Mouse (Mus musculus) small intestine, adult 2 months (tissue): Measurements from ENCODE around the gene Asic1. TPM values are rescaled to one million over a fixed set of nuclear protein-coding genes. Genes with fewer than 3 reads are reported as not detected.
"Not testable (repeated sequence)": the region's sequence is repeated elsewhere in the genome, so short reads cannot be mapped to it uniquely, and the experiment has no call there.

Source experiments
- H3K27ac ChIP-seq: fragments of 200-500 bp; 2 replicates; pipeline ENCODE4 v1.5.1; 2012; ENCODE audit warnings: low read depth, low read length, control low read depth, inconsistent platforms; ENCODE audit not compliant: insufficient read depth
- H3K27me3 ChIP-seq: fragments of 200-500 bp; 2 replicates; pipeline ENCODE4 v1.6.1; 2012; ENCODE audit warnings: mild to moderate bottlenecking, moderate library complexity, low read length, inconsistent platforms; ENCODE audit not compliant: control insufficient read depth, insufficient read depth
- H3K36me3 ChIP-seq: fragments of 200-500 bp; 2 replicates; pipeline ENCODE4 v1.6.1; 2012; ENCODE audit warnings: mild to moderate bottlenecking, low read length, control low read depth, inconsistent platforms; ENCODE audit not compliant: control insufficient read depth, insufficient read depth
- H3K4me1 ChIP-seq: fragments of 200-500 bp; 2 replicates; pipeline ENCODE4 v1.6.1; 2012; ENCODE audit warnings: low read length, inconsistent platforms, mixed read lengths; ENCODE audit not compliant: control insufficient read depth, insufficient read depth, insufficient read length
- H3K4me3 ChIP-seq: fragments of 200-500 bp; 2 replicates; pipeline ENCODE4 v1.5.1; 2012; ENCODE audit warnings: low read depth, mild to moderate bottlenecking, control low read depth, inconsistent platforms, low read length, moderate library complexity
- CTCF ChIP-seq: fragments of 200-500 bp; IDR thresholded peaks from 2 replicates; pipeline ENCODE4 v1.5.1; 2012; ENCODE audit warnings: low read depth, mild to moderate bottlenecking, control low read depth, inconsistent platforms, low read length, moderate library complexity, mixed read lengths; ENCODE audit not compliant: insufficient replicate concordance, insufficient read length; ENCODE audit errors: extremely low read depth
- POLR2A ChIP-seq: fragments of 200-500 bp; IDR thresholded peaks from 2 replicates; pipeline ENCODE4 v1.6.1; 2012; ENCODE audit warnings: low read depth, mild to moderate bottlenecking, control low read depth, inconsistent platforms, low read length, moderate library complexity
- WGBS: fragments of 180-500 bp; shearing (Covaris S2); methylation state at CpG from one replicate; pipeline ENCODE4 v1.1.7; 2018; 5-methylcytosine and 5-hydroxymethylcytosine counted together
- polyA plus RNA-seq: library from polyadenylated mRNA; depleted of rRNA; stranded (reverse); fragments of >200 nt; gene quantifications from 2 replicates; pipeline ENCODE4 v1.2.3, GENCODE M21; 2012

The Asic1 gene
- polyA plus RNA-seq, 1 experiment, result 0.70 TPM

DNA sequence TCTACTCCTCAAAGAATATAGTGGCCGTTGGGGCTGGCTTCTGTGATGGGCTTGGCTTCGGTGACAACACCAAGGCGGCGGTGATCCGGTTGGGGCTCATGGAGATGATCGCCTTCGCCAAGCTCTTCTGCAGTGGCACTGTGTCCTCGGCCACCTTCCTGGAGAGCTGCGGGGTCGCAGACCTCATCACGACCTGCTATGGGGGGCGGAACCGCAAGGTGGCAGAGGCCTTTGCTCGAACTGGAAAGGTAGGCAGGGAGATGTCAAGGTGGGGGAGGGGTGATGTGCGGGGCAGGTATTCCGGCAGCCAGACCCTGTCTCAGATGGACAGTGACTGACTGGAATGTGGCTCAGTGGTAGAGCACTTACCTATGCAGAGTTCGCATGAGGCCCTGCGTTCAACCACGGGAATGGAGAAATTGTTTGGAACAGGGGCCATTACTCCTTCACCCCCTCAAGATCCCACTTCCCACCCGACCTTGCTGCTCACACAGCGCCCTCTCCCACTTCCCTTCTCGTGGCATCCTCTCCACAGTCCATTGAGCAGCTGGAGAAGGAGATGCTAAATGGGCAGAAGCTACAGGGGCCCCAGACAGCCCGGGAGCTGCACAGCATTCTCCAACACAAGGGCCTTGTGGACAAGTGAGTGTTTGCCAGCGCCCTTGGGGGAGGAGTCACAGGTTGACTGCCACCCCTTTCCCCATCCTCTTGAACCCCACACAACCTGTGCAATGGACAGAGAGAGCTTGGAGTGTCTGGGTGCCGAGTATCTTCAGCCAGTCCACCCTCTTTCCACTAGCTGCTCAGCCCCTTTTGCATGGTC, 52.0 kb downstream of the Asic1 start:
- TF ChIP-seq CTCF, result no peak
- no peak for TF ChIP-seq POLR2A
- no peak overlapping the region for H3K27ac ChIP-seq
- WGBS, result 89% methylated on average over 25 of the region's 25 CpGs
- H3K4me3 ChIP-seq, result no peak overlapping the region
- H3K27me3 ChIP-seq, result no peaks in the 10 kb centered on the region
- peaks cover 36% of the 10 kb centered on the region for H3K36me3 ChIP-seq
- H3K4me1 ChIP-seq, result peaks cover 32% of the 10 kb centered on the region

DNA sequence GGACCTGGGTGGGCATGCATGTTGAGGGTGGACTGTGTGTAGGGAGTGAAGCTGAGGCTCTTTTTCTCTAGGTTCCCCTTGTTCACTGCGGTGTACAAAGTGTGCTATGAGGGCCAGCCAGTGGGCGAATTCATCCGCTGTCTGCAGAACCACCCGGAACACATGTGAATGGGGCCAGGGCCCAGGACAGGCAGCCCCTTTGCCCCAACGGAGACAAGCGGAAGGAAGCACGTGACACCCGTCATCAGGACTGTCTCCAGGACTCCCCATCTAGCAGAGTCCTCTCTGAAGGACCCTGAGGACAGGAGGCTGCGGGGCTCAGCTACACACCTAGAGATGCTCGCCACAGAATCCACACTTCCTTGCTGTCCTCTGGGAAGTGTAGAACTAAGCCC, 52.9 kb downstream of the Asic1 start:
- peak overlapping the region; percentile 95 for H3K27ac ChIP-seq
- no peak for TF ChIP-seq CTCF
- TF ChIP-seq POLR2A, result no peak
- H3K4me1 ChIP-seq, result peaks cover 32% of the 10 kb centered on the region
- peak overlapping the region; percentile 3; the same call in 1 of the 2 replicates for H3K4me3 ChIP-seq
- H3K36me3 ChIP-seq, result peaks cover 44% of the 10 kb centered on the region
- no peaks in the 10 kb centered on the region for H3K27me3 ChIP-seq
- 74% methylated on average over 10 of the region's 10 CpGs for WGBS

- H3K4me3 ChIP-seq, result peak overlapping the region; percentile 23; the same call in 1 of the 2 replicates
- H3K4me1 ChIP-seq, result peaks cover 31% of the 10 kb centered on the region
- 15% methylated on average over 11 of the region's 11 CpGs for WGBS
- peaks cover 48% of the 10 kb centered on the region for H3K36me3 ChIP-seq
- peak overlapping the region; percentile 95 for H3K27ac ChIP-seq
- TF ChIP-seq POLR2A, result no peak
- no peak for TF ChIP-seq CTCF
- H3K27me3 ChIP-seq, result no peaks in the 10 kb centered on the region
These were observed 53.5 kb downstream of the Asic1 start for GRCm38 (mm10) chr15:99723515-99724291.

DNA sequence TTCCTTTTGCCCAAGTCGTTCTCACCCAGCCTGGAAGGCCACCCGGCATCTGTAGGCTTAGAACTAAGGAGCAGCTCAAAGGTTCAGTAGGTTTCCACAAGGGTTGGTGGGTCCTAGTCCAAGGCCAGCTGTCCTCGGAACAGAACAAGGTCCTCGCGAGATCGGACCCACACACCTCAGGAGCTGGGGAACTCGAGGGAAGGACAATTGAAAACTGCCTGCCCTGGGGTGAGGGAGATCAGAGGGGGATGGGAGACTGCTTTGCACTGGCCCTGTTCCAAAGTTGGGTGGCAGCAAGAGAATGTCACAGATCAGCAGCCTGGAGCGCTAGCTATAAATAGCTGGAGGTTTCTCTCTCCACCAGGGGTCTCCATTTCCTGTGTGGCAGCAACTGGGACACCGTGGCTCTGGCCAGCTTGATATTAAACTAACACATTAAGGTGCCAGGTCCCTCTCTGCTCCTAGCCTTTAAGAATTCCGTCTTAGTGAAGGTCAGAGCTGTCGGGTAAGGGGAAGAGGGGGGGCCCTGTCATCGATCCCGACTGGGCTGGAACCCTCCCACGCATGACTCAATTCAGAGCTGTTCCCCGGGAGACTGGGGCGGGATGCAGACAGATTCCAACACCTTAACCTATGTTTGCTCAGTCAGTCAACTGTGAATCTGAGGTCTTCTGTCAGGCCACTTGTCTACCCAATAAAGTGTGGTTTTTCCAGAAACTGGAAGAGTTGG, 54.3 kb downstream of the Asic1 start:
- H3K4me3 ChIP-seq, result peak overlapping the region; percentile 23

GRCm38 (mm10) chr15:99725341-99726155, 55.4 kb downstream of the Asic1 start, which contains the start of gene Cox14:
Cox14 (plus strand) TSS chr15:99725618.
- Histone ChIP-seq H3K36me3 (peaks cover 49% of the 10 kb centered on the region), H3K4me1 (peaks cover 25% of the 10 kb centered on the region), H3K27me3 (no peaks in the 10 kb centered on the region), H3K4me3 (peak within 1 kb of the TSS; percentile 88), H3K27ac (peak within 1 kb of the TSS; percentile 95)
- peak; percentile 80 for TF ChIP-seq POLR2A
- peak; percentile 97 for TF ChIP-seq CTCF
- under 1% methylated on average over 68 of the region's 68 CpGs for WGBS

More for the DNA sequence above, 54.3 kb downstream of the Asic1 start:
- H3K4me1 ChIP-seq, result peaks cover 27% of the 10 kb centered on the region
- H3K36me3 ChIP-seq, result peaks cover 54% of the 10 kb centered on the region
- TF ChIP-seq CTCF (peak; percentile 62; the same call in 1 of the 2 replicates), POLR2A (no peak; the same call in 1 of the 2 replicates)
- no peaks in the 10 kb centered on the region for H3K27me3 ChIP-seq
- H3K27ac ChIP-seq, result peak overlapping the region; percentile 95
- WGBS, result 5% methylated on average over 16 of the region's 16 CpGs

- TF ChIP-seq POLR2A (no peak), CTCF (no peak)
- Histone ChIP-seq H3K4me1 (peaks cover 25% of the 10 kb centered on the region), H3K4me3 (no peak overlapping the region), H3K27me3 (no peaks in the 10 kb centered on the region), H3K36me3 (peaks cover 42% of the 10 kb centered on the region), H3K27ac (no peak overlapping the region)
- WGBS, result 47% methylated on average over 2 of the region's 2 CpGs
These were observed 56.4 kb downstream of the Asic1 start for GRCm38 (mm10) chr15:99726549-99726948.

GRCm38 (mm10) chr15:99727039-99727438, 56.9 kb downstream of the Asic1 start:
- H3K4me3 ChIP-seq, H3K27ac ChIP-seq, H3K27me3 ChIP-seq: not testable (repeated sequence)
- 93% methylated on average over 4 of the region's 5 CpGs for WGBS
- peaks cover 37% of the 10 kb centered on the region for H3K36me3 ChIP-seq
- peaks cover 23% of the 10 kb centered on the region for H3K4me1 ChIP-seq
